Mouse (Mus musculus): Measurements from ENCODE around the gene Btbd3. TPM values are rescaled to one million over a fixed set of nuclear protein-coding genes. Genes with fewer than 3 reads are reported as not detected.

The Btbd3 gene
- polyA plus RNA-seq, 1 experiment from 2014 or later = 52.5 TPM

DNA sequence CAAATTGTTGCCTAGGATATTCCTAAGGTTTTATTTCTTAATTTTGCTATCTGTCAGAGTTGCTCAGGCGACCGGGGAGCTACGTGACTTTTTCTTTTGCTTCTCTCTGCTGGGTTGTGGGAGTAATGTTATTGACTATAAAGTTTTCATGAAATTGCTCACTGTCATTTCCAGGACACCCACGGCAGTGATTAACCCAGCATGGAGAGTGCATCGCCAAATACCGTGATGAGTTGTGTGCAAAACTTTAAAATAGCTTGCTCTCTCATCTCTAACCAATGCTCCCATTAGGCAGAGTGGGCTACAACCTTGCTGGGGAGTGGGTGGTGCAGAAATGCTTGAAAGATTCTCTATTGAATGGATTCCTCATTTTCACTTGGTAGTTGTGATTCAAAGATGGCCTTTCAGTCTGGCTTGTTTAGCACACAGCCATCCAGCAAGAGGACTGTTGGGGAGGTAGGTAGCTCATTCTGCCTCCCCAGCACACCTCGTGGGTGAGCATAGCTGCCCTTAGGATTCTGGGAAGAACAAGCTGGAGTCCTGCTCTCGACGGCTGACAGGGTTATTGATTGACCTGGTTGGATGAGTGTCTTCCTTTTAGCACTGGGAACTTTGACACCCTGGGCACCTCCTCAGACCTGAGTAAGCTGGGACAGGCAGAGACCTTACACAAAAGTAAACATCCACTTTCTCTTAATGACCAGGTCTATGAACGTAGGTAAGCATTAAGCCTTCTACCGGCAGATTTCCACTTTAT, 298.9 kb downstream of the Btbd3 start:
- H3K27me3 ChIP-seq (ENCODE audit: control insufficient read depth, insufficient read depth, low read length) = no peaks in the 10 kb centered on the region
- H3K36me3 ChIP-seq (ENCODE audit: control insufficient read depth, insufficient read depth, low read length) = no peaks in the 10 kb centered on the region
- no peak overlapping the region for H3K27ac ChIP-seq (replicated peaks; ENCODE audit: low read depth, low read length)
- H3K4me1 ChIP-seq (ENCODE audit: control insufficient read depth, insufficient read depth, low read length) = no peaks in the 10 kb centered on the region
- WGBS = 86% methylated on average over 11 of the region's 11 CpGs
- H3K4me3 ChIP-seq (replicated peaks; ENCODE audit: low read depth, low read length) = no peak overlapping the region
- no peak overlapping the region for H3K9ac ChIP-seq (replicated peaks; ENCODE audit: low read length)
- H3K4me2 ChIP-seq (ENCODE audit: low read length) = no peak overlapping the region
- ATAC-seq (ENCODE audit: low FRiP score, low TSS enrichment) (no peak), DNase-seq (no peak)
- no peaks in the 10 kb centered on the region for H3K9me3 ChIP-seq (ENCODE audit: control insufficient read depth, low read length)

DNA sequence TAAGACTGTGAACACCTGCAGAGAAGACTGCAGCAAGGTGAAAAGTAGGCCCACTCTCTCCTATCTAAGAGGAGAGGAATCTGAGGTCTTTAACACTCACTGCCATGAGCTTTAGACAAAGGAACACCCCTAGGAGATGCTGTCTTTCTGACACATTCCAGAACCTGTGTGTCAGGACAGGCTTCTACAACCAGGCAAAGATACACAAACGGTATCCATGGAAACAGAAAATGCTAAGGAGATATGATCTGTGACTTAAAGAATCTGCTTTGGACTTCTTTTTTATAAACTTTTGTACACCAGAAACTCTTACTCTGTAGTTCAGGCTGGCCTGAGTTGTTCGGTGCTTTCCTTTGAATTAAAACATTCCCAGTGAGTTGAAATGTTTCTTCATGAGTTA, 329.6 kb downstream of the Btbd3 start:
- 88% methylated on average over 2 of the region's 2 CpGs for WGBS
- no peak overlapping the region for H3K27ac ChIP-seq (replicated peaks; ENCODE audit: low read depth, low read length)
- no peaks in the 10 kb centered on the region for H3K4me1 ChIP-seq (ENCODE audit: control insufficient read depth, insufficient read depth, low read length)
- H3K9me3 ChIP-seq (ENCODE audit: control insufficient read depth, low read length) = no peaks in the 10 kb centered on the region
- no peak overlapping the region for H3K9ac ChIP-seq (replicated peaks; ENCODE audit: low read length)
- H3K4me2 ChIP-seq (ENCODE audit: low read length) = no peak overlapping the region
- no peaks in the 10 kb centered on the region for H3K36me3 ChIP-seq (ENCODE audit: control insufficient read depth, insufficient read depth, low read length)
- ATAC-seq (ENCODE audit: low FRiP score, low TSS enrichment) (no peak), DNase-seq (no peak)
- H3K4me3 ChIP-seq (replicated peaks; ENCODE audit: low read depth, low read length) = no peak overlapping the region
- no peaks in the 10 kb centered on the region for H3K27me3 ChIP-seq (ENCODE audit: control insufficient read depth, insufficient read depth, low read length)

DNA sequence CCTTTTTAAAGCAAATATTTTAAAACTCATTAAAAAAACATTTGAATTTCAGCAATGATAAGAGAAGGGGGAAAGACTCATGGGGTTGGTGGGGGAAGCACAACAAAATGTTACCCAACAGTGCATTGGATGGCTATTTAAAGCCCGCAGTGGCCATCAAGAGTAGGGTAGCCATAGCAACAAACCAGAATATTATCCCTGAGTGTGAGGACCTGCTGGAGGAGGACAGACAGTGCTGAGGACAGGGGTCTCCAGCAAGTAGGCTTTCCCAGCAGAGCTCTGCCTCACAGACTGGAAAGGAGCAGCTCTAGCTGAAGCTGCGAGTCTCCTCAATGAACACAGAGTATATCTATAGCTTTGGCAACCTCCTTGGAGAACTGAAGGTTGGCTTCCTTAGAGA, 331.0 kb downstream of the Btbd3 start:
- Histone ChIP-seq H3K4me2 (ENCODE audit: low read length) (no peak overlapping the region), H3K4me1 (ENCODE audit: control insufficient read depth, insufficient read depth, low read length) (no peaks in the 10 kb centered on the region), H3K9ac (replicated peaks; ENCODE audit: low read length) (no peak overlapping the region), H3K4me3 (replicated peaks; ENCODE audit: low read depth, low read length) (no peak overlapping the region), H3K36me3 (ENCODE audit: control insufficient read depth, insufficient read depth, low read length) (no peaks in the 10 kb centered on the region), H3K9me3 (ENCODE audit: control insufficient read depth, low read length) (no peaks in the 10 kb centered on the region), H3K27me3 (ENCODE audit: control insufficient read depth, insufficient read depth, low read length) (no peaks in the 10 kb centered on the region), H3K27ac (replicated peaks; ENCODE audit: low read depth, low read length) (no peak overlapping the region)
- ATAC-seq (ENCODE audit: low FRiP score, low TSS enrichment) (no peak), DNase-seq (no peak)
- WGBS = 83% methylated on average over 2 of the region's 2 CpGs

DNA sequence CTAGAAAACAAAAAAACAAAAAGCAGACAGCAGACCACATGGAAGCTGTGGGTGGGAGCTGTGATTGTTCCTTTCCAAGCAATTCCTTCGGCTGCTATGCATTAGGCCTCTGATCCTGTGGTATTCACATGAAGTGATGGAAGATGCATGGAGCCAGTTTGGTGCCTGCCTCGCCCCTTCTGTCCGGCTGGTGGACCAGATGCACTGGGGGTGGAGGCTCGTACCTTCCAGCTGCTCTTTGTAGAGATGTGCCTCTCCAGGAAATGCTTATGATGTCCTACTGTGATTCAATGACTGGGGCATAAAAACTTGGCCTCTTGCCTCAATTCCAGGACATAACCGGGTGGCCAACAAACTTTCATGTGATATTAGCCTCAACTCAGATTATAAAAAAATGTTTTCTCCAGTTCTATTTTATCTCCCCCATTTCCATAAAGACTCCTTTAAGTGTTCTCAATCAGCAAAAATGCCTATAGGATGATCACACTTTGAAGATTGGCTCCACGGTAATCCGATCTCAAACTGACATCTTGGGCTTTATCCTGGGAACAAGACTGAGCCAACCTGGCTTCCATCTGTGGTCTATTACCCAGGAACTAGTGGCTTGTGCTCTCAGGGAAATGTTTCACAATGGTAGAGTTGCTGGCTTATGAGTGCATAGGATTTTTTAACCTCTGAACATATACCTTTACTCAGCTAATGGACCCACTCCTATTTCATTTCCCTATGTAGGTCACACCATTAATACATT, 331.6 kb downstream of the Btbd3 start:
- no peak for DNase-seq
- Histone ChIP-seq H3K4me3 (replicated peaks; ENCODE audit: low read depth, low read length) (no peak overlapping the region), H3K9ac (replicated peaks; ENCODE audit: low read length) (no peak overlapping the region), H3K9me3 (ENCODE audit: control insufficient read depth, low read length) (no peaks in the 10 kb centered on the region), H3K4me2 (ENCODE audit: low read length) (no peak overlapping the region), H3K27me3 (ENCODE audit: control insufficient read depth, insufficient read depth, low read length) (no peaks in the 10 kb centered on the region), H3K27ac (replicated peaks; ENCODE audit: low read depth, low read length) (no peak overlapping the region), H3K4me1 (ENCODE audit: control insufficient read depth, insufficient read depth, low read length) (no peaks in the 10 kb centered on the region), H3K36me3 (ENCODE audit: control insufficient read depth, insufficient read depth, low read length) (no peaks in the 10 kb centered on the region)
- ATAC-seq (ENCODE audit: low FRiP score, low TSS enrichment) = no peak
- WGBS = 87% methylated on average over 7 of the region's 7 CpGs

DNA sequence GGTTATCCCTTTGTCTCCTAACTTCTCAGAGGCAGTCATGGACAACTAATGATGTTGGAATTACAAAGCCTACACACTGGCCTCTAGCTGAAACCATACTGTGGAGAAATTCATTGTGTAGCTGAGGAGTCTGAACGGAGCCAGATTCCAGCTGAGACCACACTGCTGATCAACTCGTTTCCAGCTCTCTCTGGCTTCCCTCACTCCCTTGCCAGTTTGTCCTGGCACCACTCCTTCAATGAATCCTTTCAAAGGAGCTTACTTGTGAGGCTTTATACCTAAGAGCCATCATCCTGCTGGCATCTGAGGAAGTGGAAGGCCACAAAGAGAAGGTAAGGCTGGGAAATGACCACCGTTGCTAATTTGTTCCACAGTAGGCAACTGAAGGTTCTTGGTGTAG, 332.7 kb downstream of the Btbd3 start:
- no peak for DNase-seq
- Histone ChIP-seq H3K4me3 (replicated peaks; ENCODE audit: low read depth, low read length) (no peak overlapping the region), H3K9me3 (ENCODE audit: control insufficient read depth, low read length) (no peaks in the 10 kb centered on the region), H3K4me2 (ENCODE audit: low read length) (no peak overlapping the region), H3K27ac (replicated peaks; ENCODE audit: low read depth, low read length) (no peak overlapping the region), H3K36me3 (ENCODE audit: control insufficient read depth, insufficient read depth, low read length) (no peaks in the 10 kb centered on the region), H3K4me1 (ENCODE audit: control insufficient read depth, insufficient read depth, low read length) (no peaks in the 10 kb centered on the region), H3K9ac (replicated peaks; ENCODE audit: low read length) (no peak overlapping the region), H3K27me3 (ENCODE audit: control insufficient read depth, insufficient read depth, low read length) (no peaks in the 10 kb centered on the region)
- ATAC-seq (ENCODE audit: low FRiP score, low TSS enrichment) = no peak
- WGBS = 59% methylated on average over 3 of the region's 3 CpGs

DNA sequence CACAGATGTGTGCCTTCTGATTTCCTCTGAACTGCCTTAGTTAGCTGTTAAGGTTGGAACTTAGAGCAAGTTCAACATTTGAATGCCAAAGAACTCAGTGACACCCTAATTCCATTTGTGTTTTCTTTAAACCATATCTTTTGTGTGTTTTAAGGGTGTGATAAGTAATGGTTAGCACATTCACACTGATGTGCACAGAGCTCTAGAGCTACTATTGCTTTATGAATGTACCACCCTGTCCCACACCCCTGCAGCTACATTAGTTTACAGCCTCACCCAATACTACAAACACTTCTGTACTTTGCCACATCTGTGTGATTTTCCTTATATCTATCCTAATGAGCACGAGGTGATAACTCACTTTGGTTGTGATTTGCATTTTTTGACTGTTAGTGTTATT, 333.9 kb downstream of the Btbd3 start:
- Histone ChIP-seq H3K4me1 (ENCODE audit: control insufficient read depth, insufficient read depth, low read length) (no peaks in the 10 kb centered on the region), H3K27me3 (ENCODE audit: control insufficient read depth, insufficient read depth, low read length) (no peaks in the 10 kb centered on the region), H3K9me3 (ENCODE audit: control insufficient read depth, low read length) (no peaks in the 10 kb centered on the region), H3K27ac (replicated peaks; ENCODE audit: low read depth, low read length) (no peak overlapping the region), H3K9ac (replicated peaks; ENCODE audit: low read length) (no peak overlapping the region), H3K4me2 (ENCODE audit: low read length) (no peak overlapping the region), H3K36me3 (ENCODE audit: control insufficient read depth, insufficient read depth, low read length) (no peaks in the 10 kb centered on the region), H3K4me3 (replicated peaks; ENCODE audit: low read depth, low read length) (no peak overlapping the region)
- WGBS = 79% methylated on average over 1 of the region's 1 CpGs
- DNase-seq (no peak), ATAC-seq (ENCODE audit: low FRiP score, low TSS enrichment) (no peak)

DNA sequence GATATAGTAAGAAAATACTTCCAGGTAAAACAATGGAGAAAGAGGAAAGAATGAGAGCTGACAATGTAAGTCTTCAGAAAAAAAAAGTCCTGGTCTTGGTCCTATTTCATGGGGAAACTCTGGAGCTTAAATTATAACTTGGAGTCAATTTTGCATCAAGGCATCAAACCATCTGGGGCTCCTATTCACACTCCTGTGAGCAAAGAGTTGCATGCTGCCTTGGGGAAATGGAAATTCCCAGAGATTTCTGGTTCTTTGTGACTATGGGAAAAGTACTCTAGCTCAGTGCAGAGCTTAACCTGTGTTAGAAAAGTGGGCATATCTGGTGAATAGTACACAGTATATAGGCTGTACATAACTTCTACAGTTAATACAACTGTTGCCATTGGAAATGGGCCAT, 356.0 kb downstream of the Btbd3 start:
- no peaks in the 10 kb centered on the region for H3K9me3 ChIP-seq (ENCODE audit: control insufficient read depth, low read length)
- H3K27me3 ChIP-seq (ENCODE audit: control insufficient read depth, insufficient read depth, low read length) = no peaks in the 10 kb centered on the region
- H3K9ac ChIP-seq (replicated peaks; ENCODE audit: low read length) = no peak overlapping the region
- H3K27ac ChIP-seq (replicated peaks; ENCODE audit: low read depth, low read length) = no peak overlapping the region
- no peak overlapping the region for H3K4me2 ChIP-seq (ENCODE audit: low read length)
- no peaks in the 10 kb centered on the region for H3K4me1 ChIP-seq (ENCODE audit: control insufficient read depth, insufficient read depth, low read length)
- DNase-seq (no peak), ATAC-seq (ENCODE audit: low FRiP score, low TSS enrichment) (no peak)
- no peak overlapping the region for H3K4me3 ChIP-seq (replicated peaks; ENCODE audit: low read depth, low read length)
- no peaks in the 10 kb centered on the region for H3K36me3 ChIP-seq (ENCODE audit: control insufficient read depth, insufficient read depth, low read length)

DNA sequence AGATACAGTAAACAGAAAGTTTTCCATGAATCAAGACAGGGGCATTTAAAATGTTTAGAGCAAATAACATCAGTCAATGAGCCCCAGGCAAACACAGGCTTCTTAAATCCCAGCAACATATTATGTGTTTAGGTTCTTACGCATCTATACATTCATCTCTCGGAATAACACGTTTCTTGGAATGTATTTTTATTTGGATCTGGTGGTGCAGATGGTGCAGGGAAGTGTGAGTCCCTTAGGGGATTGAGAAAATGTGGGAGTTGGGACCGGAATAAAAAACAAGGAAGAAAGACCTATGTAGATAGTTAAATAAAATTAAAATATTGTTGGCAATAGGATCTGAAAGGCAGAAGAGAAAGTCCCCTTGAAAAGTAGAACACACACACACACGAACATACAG, 361.1 kb downstream of the Btbd3 start:
- Histone ChIP-seq H3K27ac (replicated peaks; ENCODE audit: low read depth, low read length) (no peak overlapping the region), H3K9me3 (ENCODE audit: control insufficient read depth, low read length) (no peaks in the 10 kb centered on the region), H3K4me2 (ENCODE audit: low read length) (no peak overlapping the region), H3K4me1 (ENCODE audit: control insufficient read depth, insufficient read depth, low read length) (0 out of 2 replicates have a peak, but pooled peaks cover 4% of the 10 kb centered on the region), H3K4me3 (replicated peaks; ENCODE audit: low read depth, low read length) (no peak overlapping the region), H3K9ac (replicated peaks; ENCODE audit: low read length) (no peak overlapping the region), H3K27me3 (ENCODE audit: control insufficient read depth, insufficient read depth, low read length) (no peaks in the 10 kb centered on the region), H3K36me3 (ENCODE audit: control insufficient read depth, insufficient read depth, low read length) (no peaks in the 10 kb centered on the region)
- ATAC-seq (ENCODE audit: low FRiP score, low TSS enrichment) (no peak), DNase-seq (no peak)
- 92% methylated on average over 5 of the region's 5 CpGs for WGBS

All from midbrain, embryonic 14.5 days (tissue).